8 mouse cellular contexts compared by ENCODE assay signal in the genomic region with DNA sequence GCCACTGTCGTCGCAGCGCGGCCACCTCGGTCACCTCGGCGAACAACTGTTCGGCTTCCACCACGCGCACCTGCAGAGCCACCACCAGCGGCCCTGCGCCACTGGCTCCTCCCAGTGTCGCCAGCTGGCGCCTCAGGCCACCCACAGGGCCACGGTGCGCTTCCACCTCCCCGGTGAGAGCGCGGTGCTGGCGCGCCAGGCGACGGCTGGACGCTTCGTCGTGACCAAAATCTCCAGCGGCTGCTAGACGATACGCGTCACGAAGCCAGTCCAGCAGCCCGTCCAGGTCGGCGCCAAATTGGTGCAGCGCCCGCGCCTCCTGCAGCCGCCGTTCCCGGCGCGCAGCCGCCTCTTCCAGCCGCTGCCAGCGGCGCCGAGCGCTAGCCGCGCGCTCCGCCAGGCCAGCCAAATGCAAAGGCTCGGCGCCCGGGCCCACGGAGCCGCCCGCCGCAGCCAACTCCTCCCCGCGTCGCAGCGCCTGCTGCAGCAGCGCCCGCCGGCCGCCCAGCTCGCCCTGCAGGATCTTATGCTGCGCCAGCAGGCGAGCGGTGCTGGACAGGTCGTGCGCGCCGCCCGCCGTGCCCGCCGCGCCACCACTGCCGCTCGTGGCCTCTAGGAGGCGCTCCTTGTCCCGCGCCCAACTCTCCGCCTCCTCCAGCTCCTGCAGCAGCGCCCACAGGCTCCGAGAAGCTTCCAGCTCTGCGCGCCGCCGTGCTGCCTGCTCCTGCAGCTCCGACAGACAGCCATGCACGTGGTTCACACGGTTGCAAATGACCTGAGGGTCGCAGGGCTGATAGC. TPM values are rescaled to one million over a fixed set of nuclear protein-coding genes. Genes with fewer than 3 reads are reported as not detected.
DNase-seq lines count a peak whose midpoint lies in the region; ATAC-seq lines count a peak whose summit lies in the region.

No protein-coding gene starts in this region.

- no peaks in the 10 kb centered on the region for H3K36me3 ChIP-seq in intestine, embryonic 14.5 days (ENCODE audit: control insufficient read depth, insufficient read depth, low read length)
- H3K36me3 ChIP-seq in limb, embryonic 11.5 days (ENCODE audit: control insufficient read depth, insufficient read depth, low read length): no peaks in the 10 kb centered on the region
- H3K36me3 ChIP-seq in midbrain, embryonic 11.5 days (ENCODE audit: control insufficient read depth, insufficient read depth, low read length): no peaks in the 10 kb centered on the region

- peak overlapping the region; percentile 64 for H3K4me2 ChIP-seq in intestine, embryonic 14.5 days (ENCODE audit: low read length)
- H3K4me2 ChIP-seq in limb, embryonic 11.5 days (ENCODE audit: low read depth, severe bottlenecking): peak overlapping the region; percentile 87
- peak overlapping the region; percentile 64 for H3K4me2 ChIP-seq in midbrain, embryonic 11.5 days

- H3K9me3 ChIP-seq in intestine, embryonic 14.5 days (ENCODE audit: control insufficient read depth, low read length): peaks cover 11% of the 10 kb centered on the region; the same call in 1 of the 2 replicates
- no peaks in the 10 kb centered on the region for H3K9me3 ChIP-seq in limb, embryonic 11.5 days (ENCODE audit: control insufficient read depth, low read length)
- no peaks in the 10 kb centered on the region; the same call in 1 of the 2 replicates for H3K9me3 ChIP-seq in midbrain, embryonic 11.5 days (ENCODE audit: control insufficient read depth, low read length)

- H3K27me3 ChIP-seq in intestine, embryonic 14.5 days (replicated peaks; ENCODE audit: control insufficient read depth, insufficient read depth, low read length): peaks cover 61% of the 10 kb centered on the region
- peaks cover 48% of the 10 kb centered on the region for H3K27me3 ChIP-seq in limb, embryonic 11.5 days (ENCODE audit: control insufficient read depth, insufficient read depth, low read length)
- H3K27me3 ChIP-seq in midbrain, embryonic 11.5 days (ENCODE audit: control insufficient read depth, insufficient read depth, low read length): peaks cover 58% of the 10 kb centered on the region

- ATAC-seq in intestine, embryonic 14.5 days (replicated peaks; ENCODE audit: low FRiP score, low TSS enrichment, low read depth): peak; percentile 82
- peak; percentile 61; the same call in 1 of the 2 replicates for ATAC-seq in limb, embryonic 11.5 days (ENCODE audit: insufficient number of reproducible peaks, low FRiP score, low TSS enrichment, low read depth)
- peak; percentile 84 for ATAC-seq in midbrain, embryonic 11.5 days (ENCODE audit: low FRiP score)

- peak; percentile 53 to 59 for DNase-seq in adrenal gland, postnatal 4 days (ENCODE audit: low spot score in 2 of 2)
- peak; percentile 67 for DNase-seq in embryo, embryonic 11.5 days (ENCODE audit: low read depth, low spot score)
- peak; percentile 57 to 66 for DNase-seq in gastrocnemius, postnatal 4 days (ENCODE audit: low spot score in 2 of 2)
- DNase-seq in intestine, embryonic 14.5 days (ENCODE audit: low spot score): peak; percentile 91
- peak; percentile 90 for DNase-seq in limb, embryonic 11.5 days (ENCODE audit: low spot score)
- DNase-seq in midbrain, embryonic 11.5 days (ENCODE audit: low spot score, missing footprints): peak; percentile 98
- DNase-seq in spleen, adult 12 weeks (ENCODE audit: low spot score): peak; percentile 37
- no peak for DNase-seq in adipocyte (ENCODE audit: low spot score)

- under 1% methylated on average over 96 of the region's 96 CpGs for WGBS in intestine, embryonic 14.5 days
- WGBS in limb, embryonic 11.5 days: under 1% methylated on average over 93 of the region's 96 CpGs
- under 1% methylated on average over 95 of the region's 96 CpGs for WGBS in midbrain, embryonic 11.5 days

- H3K9ac ChIP-seq in intestine, embryonic 14.5 days (ENCODE audit: low read length): 0 out of 2 replicates have a peak overlapping the region, but pooled peaks have one; percentile 16
- peak overlapping the region; percentile 28; the same call in 1 of the 2 replicates for H3K9ac ChIP-seq in limb, embryonic 11.5 days (ENCODE audit: low read length)
- H3K9ac ChIP-seq in midbrain, embryonic 11.5 days (ENCODE audit: low read length): peak overlapping the region; percentile 24; the same call in 1 of the 2 replicates

- peak overlapping the region; percentile 39 for H3K4me3 ChIP-seq in intestine, embryonic 14.5 days (ENCODE audit: low read depth, low read length)
- H3K4me3 ChIP-seq in limb, embryonic 11.5 days (ENCODE audit: low read depth, low read length): peak overlapping the region; percentile 36
- peak overlapping the region; percentile 37 for H3K4me3 ChIP-seq in midbrain, embryonic 11.5 days (ENCODE audit: low read depth, low read length)

- peaks cover 7% of the 10 kb centered on the region; the same call in 1 of the 2 replicates for H3K4me1 ChIP-seq in intestine, embryonic 14.5 days (replicated peaks; ENCODE audit: control insufficient read depth, insufficient read depth, low read length)
- peaks cover 6% of the 10 kb centered on the region; the same call in 1 of the 2 replicates for H3K4me1 ChIP-seq in limb, embryonic 11.5 days (ENCODE audit: control insufficient read depth, insufficient read depth, low read length)
- H3K4me1 ChIP-seq in midbrain, embryonic 11.5 days (ENCODE audit: control insufficient read depth, insufficient read depth, low read length): 0 out of 2 replicates have a peak, but pooled peaks cover 2% of the 10 kb centered on the region

- H3K27ac ChIP-seq in intestine, embryonic 14.5 days (ENCODE audit: low read depth): no peak overlapping the region
- no peak overlapping the region for H3K27ac ChIP-seq in limb, embryonic 11.5 days (replicated peaks; ENCODE audit: low read depth, low read length)
- no peak overlapping the region for H3K27ac ChIP-seq in midbrain, embryonic 11.5 days (ENCODE audit: low read depth, low read length)

RNA-seq across cellular contexts. Expression of a gene that starts 38.9 kb away (rescaled TPM):
- 1 to 10 TPM; 1.2 to 1.4 TPM for total RNA-seq in adrenal gland, postnatal 4 days (2021)
- total RNA-seq in gastrocnemius, postnatal 4 days (2021): under 1 TPM; 0.21 to 0.34 TPM
- 0.34 and 0.48 TPM in 2 replicates for polyA plus RNA-seq in intestine, embryonic 14.5 days (2014; fragmentation: Nextera tagmentation; extraction: Ambion mirVana)
- polyA plus RNA-seq in limb, embryonic 11.5 days (2014; fragmentation: Nextera tagmentation; extraction: Ambion mirVana): 0.15 and 0.27 TPM in 2 replicates
- polyA plus RNA-seq in midbrain, embryonic 11.5 days (2014; fragmentation: Nextera tagmentation; extraction: Ambion mirVana): 0.08 and 0.31 TPM in 2 replicates

RNA-seq across cellular contexts. Expression of a gene that starts 39.2 kb away (rescaled TPM):
- 10 to 100 TPM; 58.4 to 62.1 TPM for total RNA-seq in adrenal gland, postnatal 4 days (2021)
- total RNA-seq in gastrocnemius, postnatal 4 days (2021): 10 to 100 TPM; 29.0 to 36.5 TPM
- 52.3 and 54.0 TPM in 2 replicates for polyA plus RNA-seq in intestine, embryonic 14.5 days (2014; fragmentation: Nextera tagmentation; extraction: Ambion mirVana)
- 29.0 and 30.5 TPM in 2 replicates for polyA plus RNA-seq in limb, embryonic 11.5 days (2014; fragmentation: Nextera tagmentation; extraction: Ambion mirVana)
- 33.1 and 39.5 TPM in 2 replicates for polyA plus RNA-seq in midbrain, embryonic 11.5 days (2014; fragmentation: Nextera tagmentation; extraction: Ambion mirVana)

RNA-seq across cellular contexts. Expression of a gene that starts 51.4 kb away (rescaled TPM):
- total RNA-seq in adrenal gland, postnatal 4 days (2021): 1 to 10 TPM in 1 of 2 experiments, not detected in 1; 2.5 TPM
- total RNA-seq in gastrocnemius, postnatal 4 days (2021): not detected
- 0.50 and 1.2 TPM in 2 replicates for polyA plus RNA-seq in intestine, embryonic 14.5 days (2014; fragmentation: Nextera tagmentation; extraction: Ambion mirVana)
- polyA plus RNA-seq in limb, embryonic 11.5 days (2014; fragmentation: Nextera tagmentation; extraction: Ambion mirVana): 0.52 TPM in 1 of 2 replicates, not detected in the other
- not detected in 2 replicates for polyA plus RNA-seq in midbrain, embryonic 11.5 days (2014; fragmentation: Nextera tagmentation; extraction: Ambion mirVana)

RNA-seq across cellular contexts. Expression of a gene that starts 52.8 kb away (rescaled TPM):
- total RNA-seq in adrenal gland, postnatal 4 days (2021): 10 to 100 TPM; 22.9 to 31.7 TPM
- total RNA-seq in gastrocnemius, postnatal 4 days (2021): 10 to 100 TPM; 11.0 to 11.5 TPM
- 39.8 and 40.0 TPM in 2 replicates for polyA plus RNA-seq in intestine, embryonic 14.5 days (2014; fragmentation: Nextera tagmentation; extraction: Ambion mirVana)
- polyA plus RNA-seq in limb, embryonic 11.5 days (2014; fragmentation: Nextera tagmentation; extraction: Ambion mirVana): 46.5 and 50.9 TPM in 2 replicates
- polyA plus RNA-seq in midbrain, embryonic 11.5 days (2014; fragmentation: Nextera tagmentation; extraction: Ambion mirVana): 45.9 and 50.7 TPM in 2 replicates
